Mouse (Mus musculus) thymus, postnatal 36 days (tissue): ENCODE measurements around the gene Bpifc.
A peak's percentile ranks its signal among the peaks of the same experiment; 100 is the strongest.

Experiments
- DNase-seq, 2 experiments: peaks; one replicate each; pipeline ENCODE4 v3.0.0; 2022; ENCODE audit warnings: mixed read lengths in 2 of 2

Gene Bpifc

GRCm38 (mm10) chr10:86010636-86011035 is 1.1 kb downstream of the Bpifc start:
- no peak for DNase-seq

GRCm38 (mm10) chr10:86009688-86010087 is 2.0 kb downstream of the Bpifc start:
- DNase-seq: no peak

GRCm38 (mm10) chr10:86006455-86006854 is 5.2 kb downstream of the Bpifc start:
- no peak for DNase-seq

GRCm38 (mm10) chr10:86000447-86000846 is 11.2 kb downstream of the Bpifc start:
- DNase-seq: no peak

- DNase-seq: no peak
These were observed 17.1 kb downstream of the Bpifc start for GRCm38 (mm10) chr10:85994543-85995104.

GRCm38 (mm10) chr10:85993836-85994235 is 17.9 kb downstream of the Bpifc start:
- DNase-seq: no peak

GRCm38 (mm10) chr10:85992412-85992811 is 19.3 kb downstream of the Bpifc start:
- DNase-seq: no peak

- no peak for DNase-seq
These were observed 22.1 kb downstream of the Bpifc start for GRCm38 (mm10) chr10:85989412-85990115.

- no peak for DNase-seq
These were observed 38.8 kb downstream of the Bpifc start for GRCm38 (mm10) chr10:85972915-85973314.

GRCm38 (mm10) chr10:85971826-85972225 is 39.9 kb downstream of the Bpifc start:
- no peak for DNase-seq

- DNase-seq: no peak
These were observed 41.6 kb downstream of the Bpifc start for GRCm38 (mm10) chr10:85969894-85970620.

GRCm38 (mm10) chr10:85968731-85969130 is 43.0 kb downstream of the Bpifc start:
- no peak for DNase-seq

GRCm38 (mm10) chr10:85968157-85968634 is 43.5 kb downstream of the Bpifc start:
- peak; percentile 57 to 70 for DNase-seq

- no peak for DNase-seq
These were observed 44.1 kb downstream of the Bpifc start for GRCm38 (mm10) chr10:85967411-85968156.

- DNase-seq: no peak
These were observed 45.2 kb downstream of the Bpifc start for GRCm38 (mm10) chr10:85966476-85966875.

GRCm38 (mm10) chr10:85964316-85964715 is 47.4 kb downstream of the Bpifc start:
- DNase-seq: no peak

- no peak for DNase-seq
These were observed 48.8 kb downstream of the Bpifc start for GRCm38 (mm10) chr10:85962897-85963296.

GRCm38 (mm10) chr10:85957464-85957950 is 54.2 kb downstream of the Bpifc start, which contains the start of gene Rtcb:
Rtcb (minus strand) TSS chr10:85957823.
- DNase-seq: peak; percentile 96 to 98

GRCm38 (mm10) chr10:85956871-85957419 is 54.8 kb downstream of the Bpifc start:
- DNase-seq: no peak

- no peak for DNase-seq
These were observed 57.3 kb downstream of the Bpifc start for GRCm38 (mm10) chr10:85954429-85954828.

- DNase-seq: no peak
These were observed 58.3 kb downstream of the Bpifc start for GRCm38 (mm10) chr10:85953401-85953800.

GRCm38 (mm10) chr10:85951765-85952443 is 59.8 kb downstream of the Bpifc start:
- DNase-seq: no peak
